In genomic region chr6:140895441-140895840, GRCm38 (mm10) we compare ENCODE assay signal across 19 mouse cellular contexts.
A peak's percentile ranks its signal among the peaks of the same experiment; 100 is the strongest.
DNase-seq lines count a peak whose midpoint lies in the region; ATAC-seq and TF ChIP-seq lines count a peak whose summit lies in the region.
"Had no signal": no experiment of that assay in that cellular context is flagged by ENCODE, and none has a peak within 500 bp of the region (broad histone marks: within the 10 kb centered on the region; RNA-seq: fewer than 3 reads in every experiment).

No protein-coding gene starts in this region.

- peak; percentile 10 for DNase-seq in cerebellum, adult 11-12 months
- peak; percentile 81 for DNase-seq in heart, adult 11 months
- no peak for DNase-seq in heart, adult 8-10 months (ENCODE audit: low spot score)
- DNase-seq in lung, embryonic 14.5 days: peak; percentile 11
- DNase-seq in lung, postnatal 25 days (ENCODE audit: low spot score): no peak
- no peak for DNase-seq in right cerebral cortex, adult 2 months (ENCODE audit: low spot score in 2 of 2)
- DNase-seq: embryo, embryonic 11 days; gastrocnemius, postnatal 10 days; heart, adult 2 months had no signal

- TF ChIP-seq CTCF in lung, embryonic 14.5 days (IDR thresholded peaks at IDR 0.05; ENCODE audit: low read depth): no peak
- no peak for TF ChIP-seq CTCF in embryonic fibroblast, embryonic 13.5 days (IDR thresholded peaks at IDR 0.05; ENCODE audit: borderline replicate concordance, insufficient read depth, low read length)

- no peak overlapping the region for H3K4me2 ChIP-seq in lung, embryonic 14.5 days
- H3K4me2 ChIP-seq: embryonic facial prominence, embryonic 12.5 days; forebrain, embryonic 12.5 days; heart, embryonic 12.5 days; hindbrain, embryonic 15.5 days had no signal

- no peaks in the 10 kb centered on the region for H3K9me3 ChIP-seq in lung, embryonic 14.5 days (ENCODE audit: low read depth, low read length)
- H3K9me3 ChIP-seq: embryonic facial prominence, embryonic 12.5 days; forebrain, embryonic 12.5 days; heart, embryonic 12.5 days; hindbrain, embryonic 10.5 days; hindbrain, embryonic 15.5 days had no signal

- H3K4me1 ChIP-seq in lung, embryonic 14.5 days (ENCODE audit: insufficient read depth): peaks cover 7% of the 10 kb centered on the region; the same call in 1 of the 2 replicates
- peaks cover 7% of the 10 kb centered on the region; the same call in 1 of the 2 replicates for H3K4me1 ChIP-seq in embryonic fibroblast, embryonic 13.5 days (ENCODE audit: control insufficient read depth, insufficient read depth, low read length)
- H3K4me1 ChIP-seq: embryonic facial prominence, embryonic 12.5 days had no signal

- H3K27ac ChIP-seq in lung, embryonic 14.5 days (ENCODE audit: low read depth): no peak overlapping the region
- H3K27ac ChIP-seq in embryonic fibroblast, embryonic 13.5 days (ENCODE audit: insufficient read depth, low read length): peak overlapping the region; percentile 53; the same call in 1 of the 2 replicates
- H3K27ac ChIP-seq: embryonic facial prominence, embryonic 12.5 days; forebrain, embryonic 12.5 days; heart, adult 2 months; hindbrain, embryonic 10.5 days; hindbrain, embryonic 15.5 days had no signal

- H3K4me3 ChIP-seq in lung, embryonic 14.5 days (ENCODE audit: low read depth, low read length): no peak overlapping the region
- no peak overlapping the region for H3K4me3 ChIP-seq in embryonic fibroblast, embryonic 13.5 days (ENCODE audit: insufficient read depth, low read length)
- H3K4me3 ChIP-seq: embryonic facial prominence, embryonic 12.5 days; forebrain, embryonic 12.5 days; heart, adult 2 months; heart, embryonic 12.5 days; hindbrain, embryonic 10.5 days; hindbrain, embryonic 15.5 days had no signal

- ATAC-seq in cerebellum, adult (ENCODE audit: insufficient number of reproducible peaks, low FRiP score, low TSS enrichment): no peak
- ATAC-seq in lung, embryonic 14.5 days (ENCODE audit: insufficient read depth): peak; percentile 44; the same call in 1 of the 2 replicates
- ATAC-seq: forebrain, embryonic 16.5 days; inflammation-experienced regulatory T-cells, adult 6 months; intestine, postnatal 0 days had no signal

- no peak for TF ChIP-seq POLR2A in embryonic fibroblast, embryonic 13.5 days (IDR thresholded peaks at IDR 0.05; ENCODE audit: low read depth, low read length)

- WGBS in lung, embryonic 14.5 days: 24% methylated on average over 2 of the region's 2 CpGs

- no peak overlapping the region for H3K9ac ChIP-seq in lung, embryonic 14.5 days
- H3K9ac ChIP-seq: embryonic facial prominence, embryonic 12.5 days; forebrain, embryonic 12.5 days; heart, embryonic 12.5 days; hindbrain, embryonic 15.5 days had no signal

- H3K27me3 ChIP-seq in lung, embryonic 14.5 days (ENCODE audit: insufficient read depth, low read length): no peaks in the 10 kb centered on the region
- H3K27me3 ChIP-seq: embryonic facial prominence, embryonic 12.5 days; forebrain, embryonic 12.5 days; heart, embryonic 12.5 days; hindbrain, embryonic 15.5 days had no signal

- H3K36me3 ChIP-seq in lung, embryonic 14.5 days (ENCODE audit: insufficient read depth): no peaks in the 10 kb centered on the region
- H3K36me3 ChIP-seq: embryonic facial prominence, embryonic 12.5 days; forebrain, embryonic 12.5 days; heart, embryonic 12.5 days; hindbrain, embryonic 10.5 days; hindbrain, embryonic 15.5 days had no signal

Comparison
In these comparisons a context has a peak if more than half of its experiments do, and no peak if none do; other contexts are left out.
1. DNase-seq: peak in cerebellum, adult 11-12 months (single experiment), heart, adult 11 months (single experiment) and lung, embryonic 14.5 days (single experiment); none in heart, adult 8-10 months (single experiment), lung, postnatal 25 days (single experiment) and right cerebral cortex, adult 2 months (0 of 2).